Mouse (Mus musculus) MEL (cell line): Measurements from ENCODE around the gene Asphd1. TPM values are rescaled to one million over a fixed set of nuclear protein-coding genes. Genes with fewer than 3 reads are reported as not detected.

Source experiments
- DNase-seq: peaks from one replicate; pipeline ENCODE4 v3.0.0; 2011; ENCODE audit warnings: low read depth, low spot score
- H3K27ac ChIP-seq: 2 replicates; pipeline ENCODE4 v1.5.1; 2012; ENCODE audit warnings: low read depth, mild to moderate bottlenecking, control low read depth, low read length, moderate library complexity; ENCODE audit not compliant: control insufficient read depth
- H3K27me3 ChIP-seq, 2 experiments: fragments of 150-350 bp in 1 of 2; sonication (generic) in 1 of 2; 2 replicates each; pipeline ENCODE4 v1.6.1; 2012; ENCODE audit warnings: low read length in 2 of 2, mild to moderate bottlenecking in 2 of 2, improper control_type of control experiment in 1 of 2, moderate library complexity in 1 of 2; ENCODE audit not compliant: insufficient read depth in 2 of 2, control insufficient read depth in 1 of 2
- H3K36me3 ChIP-seq, 2 experiments: 2 replicates each; pipeline ENCODE4 v1.6.1; 2012 to 2014; ENCODE audit warnings: low read length in 2 of 2, improper control_type of control experiment in 1 of 2, inconsistent platforms in 1 of 2, mild to moderate bottlenecking in 1 of 2; ENCODE audit not compliant: insufficient read depth in 2 of 2, control insufficient read depth in 1 of 2
- H3K4me1 ChIP-seq, 2 experiments: fragments of 150-350 bp in 1 of 2; sonication (generic) in 1 of 2; 2 replicates each; pipeline ENCODE4 v1.6.1; 2012; ENCODE audit warnings: low read length in 2 of 2, improper control_type of control experiment in 1 of 2, mild to moderate bottlenecking in 1 of 2; ENCODE audit not compliant: insufficient read depth in 2 of 2, control insufficient read depth in 1 of 2
- H3K4me3 ChIP-seq, 2 experiments: fragments of 150-350 bp in 1 of 2; sonication (generic) in 1 of 2; 2 replicates each; pipeline ENCODE4 v1.5.1; 2012; ENCODE audit warnings: low read depth in 2 of 2, low read length in 2 of 2, mild to moderate bottlenecking in 2 of 2, moderate library complexity in 2 of 2, control low read depth in 1 of 2, improper control_type of control experiment in 1 of 2; ENCODE audit not compliant: control insufficient read depth in 1 of 2, insufficient read depth in 1 of 2
- H3K79me2 ChIP-seq: 2 replicates; pipeline ENCODE4 v1.6.1; 2012; ENCODE audit warnings: mild to moderate bottlenecking, low read length, moderate library complexity; ENCODE audit not compliant: control insufficient read depth, poor library complexity, insufficient read depth
- H3K9ac ChIP-seq: 2 replicates; pipeline ENCODE4 v1.6.1; 2012; ENCODE audit warnings: low read depth, mild to moderate bottlenecking, control low read depth, low read length, moderate library complexity; ENCODE audit not compliant: control insufficient read depth, poor library complexity, severe bottlenecking
- H3K9me3 ChIP-seq: fragments of 150-350 bp; sonication (generic); replicated peaks from 2 replicates; pipeline ENCODE4 v1.6.1; 2012; ENCODE audit warnings: mild to moderate bottlenecking, low read length, improper control_type of control experiment, moderate library complexity; ENCODE audit not compliant: insufficient read depth
- BHLHE40 ChIP-seq: IDR thresholded peaks from 2 replicates; pipeline ENCODE4 v1.6.1; 2012; ENCODE audit warnings: low read depth, mild to moderate bottlenecking, inconsistent platforms, low read length, improper control_type of control experiment, borderline replicate concordance
- CHD2 ChIP-seq: IDR thresholded peaks from 2 replicates; pipeline ENCODE4 v1.6.1; 2011; ENCODE audit warnings: low read length, improper control_type of control experiment
- CTCF ChIP-seq, 3 experiments: IDR thresholded peaks in 2 of 3; conservative IDR thresholded peaks in 1 of 3; 2 replicates each; pipeline ENCODE4 v1.5.1; 2011 to 2012; ENCODE audit warnings: low read length in 3 of 3, low read depth in 2 of 3, mild to moderate bottlenecking in 2 of 3, improper control_type of control experiment in 1 of 3, inconsistent platforms in 1 of 3, mixed read lengths in 1 of 3, moderate library complexity in 1 of 3; ENCODE audit not compliant: control insufficient read depth in 1 of 3, insufficient read depth in 1 of 3, poor library complexity in 1 of 3, severe bottlenecking in 1 of 3
- E2F4 ChIP-seq: IDR thresholded peaks from 2 replicates; pipeline ENCODE4 v1.6.1; 2011; ENCODE audit warnings: low read depth, low read length, improper control_type of control experiment, borderline replicate concordance
- EP300 ChIP-seq, 2 experiments: IDR thresholded peaks; 2 replicates each; pipeline ENCODE4 v1.6.1; 2011; ENCODE audit warnings: improper control_type of control experiment in 2 of 2, low read length in 2 of 2, low read depth in 1 of 2, mild to moderate bottlenecking in 1 of 2
- ETS1 ChIP-seq: IDR thresholded peaks from 2 replicates; pipeline ENCODE4 v1.6.1; 2012; ENCODE audit warnings: low read depth, mild to moderate bottlenecking, inconsistent platforms, low read length, improper control_type of control experiment, moderate library complexity
- GATA1 ChIP-seq: IDR thresholded peaks from 2 replicates; pipeline ENCODE4 v1.6.1; 2011; ENCODE audit warnings: low read depth, low read length, improper control_type of control experiment
- HCFC1 ChIP-seq: IDR thresholded peaks from 2 replicates; pipeline ENCODE4 v1.6.1; 2012; ENCODE audit warnings: low read depth, mild to moderate bottlenecking, inconsistent platforms, low read length, improper control_type of control experiment, moderate library complexity
- JUND ChIP-seq: IDR thresholded peaks from 2 replicates; pipeline ENCODE4 v1.6.1; 2011; ENCODE audit warnings: low read depth, mild to moderate bottlenecking, improper control_type of control experiment, low read length
- KAT2A ChIP-seq: conservative IDR thresholded peaks from 2 replicates; pipeline ENCODE4 v1.6.1; 2012; ENCODE audit warnings: low read depth, low read length, improper control_type of control experiment, inconsistent platforms
- MAFK ChIP-seq: IDR thresholded peaks from 2 replicates; pipeline ENCODE4 v1.6.1; 2011; ENCODE audit warnings: low read depth, mild to moderate bottlenecking, low read length, improper control_type of control experiment, borderline replicate concordance
- MAX ChIP-seq: IDR thresholded peaks from 2 replicates; pipeline ENCODE4 v1.6.1; 2011; ENCODE audit warnings: low read length, improper control_type of control experiment
- MAZ ChIP-seq: IDR thresholded peaks from 2 replicates; pipeline ENCODE4 v1.6.1; 2012; ENCODE audit warnings: low read depth, mild to moderate bottlenecking, inconsistent platforms, low read length, improper control_type of control experiment
- MXI1 ChIP-seq: IDR thresholded peaks from 2 replicates; pipeline ENCODE4 v1.6.1; 2011; ENCODE audit warnings: mild to moderate bottlenecking, low read depth, low read length, improper control_type of control experiment
- MYB ChIP-seq: IDR thresholded peaks from 2 replicates; pipeline ENCODE4 v1.6.1; 2011; ENCODE audit warnings: mild to moderate bottlenecking, low read depth, low read length, improper control_type of control experiment
- MYC ChIP-seq: IDR thresholded peaks from 2 replicates; pipeline ENCODE4 v1.6.1; 2011; ENCODE audit warnings: low read depth, mild to moderate bottlenecking, low read length, improper control_type of control experiment, moderate library complexity
- POLR2AphosphoS5 ChIP-seq: IDR thresholded peaks from 2 replicates; pipeline ENCODE4 v1.6.1; 2012; ENCODE audit warnings: low read depth, borderline replicate concordance, mild to moderate bottlenecking, inconsistent platforms, low read length, moderate library complexity, mixed read lengths
- RCOR1 ChIP-seq: IDR thresholded peaks from 2 replicates; pipeline ENCODE4 v1.6.1; 2012; ENCODE audit warnings: low read depth, mild to moderate bottlenecking, inconsistent platforms, low read length, improper control_type of control experiment
- SMC3 ChIP-seq: IDR thresholded peaks from 2 replicates; pipeline ENCODE4 v1.6.1; 2011; ENCODE audit warnings: low read depth, low read length, improper control_type of control experiment
- TAL1 ChIP-seq: IDR thresholded peaks from 2 replicates; pipeline ENCODE4 v1.6.1; 2012; ENCODE audit warnings: mild to moderate bottlenecking, inconsistent platforms, low read length, moderate library complexity, mixed read lengths
- USF2 ChIP-seq, 2 experiments: IDR thresholded peaks; 2 replicates each; pipeline ENCODE4 v1.6.1; 2011 to 2012; ENCODE audit warnings: improper control_type of control experiment in 2 of 2, low read length in 2 of 2, borderline replicate concordance in 1 of 2, inconsistent platforms in 1 of 2, low read depth in 1 of 2, mild to moderate bottlenecking in 1 of 2; ENCODE audit not compliant: insufficient read depth in 1 of 2
- ZC3H11A ChIP-seq: IDR thresholded peaks from 2 replicates; pipeline ENCODE4 v1.6.1; 2012; ENCODE audit warnings: low read depth, mild to moderate bottlenecking, inconsistent platforms, low read length, improper control_type of control experiment
- ZMIZ1 ChIP-seq: IDR thresholded peaks from 2 replicates; pipeline ENCODE4 v1.6.1; 2012; ENCODE audit warnings: low read depth, mild to moderate bottlenecking, inconsistent platforms, low read length, improper control_type of control experiment, moderate library complexity
- ZNF384 ChIP-seq: IDR thresholded peaks from 2 replicates; pipeline ENCODE4 v1.6.1; 2012; ENCODE audit warnings: low read depth, mild to moderate bottlenecking, inconsistent platforms, low read length, improper control_type of control experiment
- polyA plus RNA-seq, 2 experiments: library from polyadenylated mRNA; stranded (reverse) in 1 of 2; unstranded in 1 of 2; fragments of >175 nt in 1 of 2; fragments of >200 nt in 1 of 2; gene quantifications; 2 replicates each; pipeline versions ENCODE4 v1.2.1 to v1.2.4; 2012; ENCODE audit warnings: low replicate concordance in 2 of 2, low read depth in 1 of 2; ENCODE audit not compliant: insufficient read length in 2 of 2, insufficient read depth in 1 of 2, missing spikeins in 1 of 2
- total RNA-seq: library from RNA; depleted of rRNA; stranded (reverse); fragments of 300-350 nt; gene quantifications from 2 replicates; pipeline ENCODE4 v1.2.3, GENCODE M21; 2012; rRNA removed

The Asphd1 gene
- total and polyA plus RNA-seq, 3 experiments = 0.15 to 0.74 TPM; not detected in 1

GRCm38 (mm10) chr7:126897390-126898101, 51.8 kb downstream of the Asphd1 start (continued):
- TF ChIP-seq RCOR1 = peak; percentile 70
- peak in 1 of 2 experiments; percentile 52; a peak in 2 of 4 replicates for TF ChIP-seq EP300 (IDR thresholded peaks at IDR 0.05; ENCODE audit: low read depth in 1 of 2, low read length in 2 of 2)
- TF ChIP-seq MAZ = peak; percentile 58; the same call in 1 of the 2 replicates
- no peak for TF ChIP-seq CHD2
- peak; percentile 79 for TF ChIP-seq MXI1
- TF ChIP-seq USF2 (IDR thresholded peaks at IDR 0.05; ENCODE audit: borderline replicate concordance in 1 of 2, insufficient read depth in 1 of 2, low read depth in 1 of 2, low read length in 2 of 2) = no peak
- TF ChIP-seq ZC3H11A = no peak
- TF ChIP-seq MAX = peak; percentile 60; the same call in 1 of the 2 replicates
- no peak for TF ChIP-seq SMC3
- peak; percentile 90 for TF ChIP-seq ETS1
- TF ChIP-seq BHLHE40 = no peak
- TF ChIP-seq TAL1 = no peak
- TF ChIP-seq MAFK = no peak
- TF ChIP-seq JUND = no peak
- TF ChIP-seq GATA1 = no peak
- no peak; the same call in 1 of the 2 replicates for TF ChIP-seq ZNF384
- TF ChIP-seq MYC = peak; percentile 57; the same call in 1 of the 2 replicates
- no peak for TF ChIP-seq CTCF (IDR thresholded peaks at IDR 0.05 in 2 of 3, conservative IDR thresholded peaks at IDR 0.05 in 1 of 3; ENCODE audit: control insufficient read depth in 1 of 3, insufficient read depth in 1 of 3, low read depth in 2 of 3, low read length in 3 of 3, poor library complexity in 1 of 3, severe bottlenecking in 1 of 3)

GRCm38 (mm10) chr7:126896912-126897311, 52.5 kb downstream of the Asphd1 start:
- H3K9me3 ChIP-seq = no peaks in the 10 kb centered on the region
- no peak for TF ChIP-seq RCOR1
- no peak for TF ChIP-seq MYB
- no peak for TF ChIP-seq POLR2AphosphoS5
- no peak for TF ChIP-seq KAT2A
- no peak for TF ChIP-seq E2F4
- no peak for TF ChIP-seq HCFC1
- TF ChIP-seq ZMIZ1 = no peak
- no peak for TF ChIP-seq ETS1
- peaks cover 4 to 12% of the 10 kb centered on the region in 2 experiments; a peak in 3 of 4 replicates for H3K4me1 ChIP-seq
- peak overlapping the region; percentile 72 for H3K9ac ChIP-seq
- peaks cover 4% of the 10 kb centered on the region; the same call in 1 of the 2 replicates for H3K79me2 ChIP-seq
- H3K27me3 ChIP-seq = no peaks in the 10 kb centered on the region
- peaks cover 0 to 5% of the 10 kb centered on the region in 2 experiments; a peak in 2 of 4 replicates for H3K36me3 ChIP-seq
- H3K27ac ChIP-seq = peak overlapping the region; percentile 84
- H3K4me3 ChIP-seq = peak overlapping the region; percentile 64 to 73
- no peak for DNase-seq

Other genes with a start within 250 kb of the Asphd1 start
- gene Coro1a, start 241.8 kb downstream of the Asphd1 start, total RNA-seq = 195 and 279 TPM in 2 replicates
- 100 to 1,000 TPM in 1 of 2 experiments, not detected in 1; 204 TPM for gene Coro1a, start 241.8 kb downstream of the Asphd1 start, polyA plus RNA-seq
- gene Mapk3, start 190.0 kb downstream of the Asphd1 start, total RNA-seq = 5.2 and 7.1 TPM in 2 replicates
- 10 to 100 TPM in 1 of 2 experiments, not detected in 1; 45.1 TPM for gene Mapk3, start 190.0 kb downstream of the Asphd1 start, polyA plus RNA-seq
- 12.6 and 12.7 TPM in 2 replicates for gene Gdpd3, start 183.2 kb downstream of the Asphd1 start, total RNA-seq
- gene Gdpd3, start 183.2 kb downstream of the Asphd1 start, polyA plus RNA-seq = 10 to 100 TPM in 1 of 2 experiments, not detected in 1; 13.0 TPM
- gene Ypel3, start 172.6 kb downstream of the Asphd1 start, total RNA-seq = 2.1 and 2.7 TPM in 2 replicates
- 10 to 100 TPM in 1 of 2 experiments, not detected in 1; 12.6 TPM for gene Ypel3, start 172.6 kb downstream of the Asphd1 start, polyA plus RNA-seq
- gene Tbx6, start 168.1 kb downstream of the Asphd1 start, total RNA-seq = 0.12 and 0.13 TPM in 2 replicates
- under 1 TPM in 1 of 2 experiments, not detected in 1; 0.15 TPM for gene Tbx6, start 168.1 kb downstream of the Asphd1 start, polyA plus RNA-seq
- 255 and 257 TPM in 2 replicates for gene Ppp4c, start 157.1 kb downstream of the Asphd1 start, total RNA-seq
- 100 to 1,000 TPM; 265 to 540 TPM for gene Ppp4c, start 157.1 kb downstream of the Asphd1 start, polyA plus RNA-seq
- 1.7 TPM in 2 replicates for gene Fam57b, start 151.9 kb downstream of the Asphd1 start, total RNA-seq
- gene Fam57b, start 151.9 kb downstream of the Asphd1 start, polyA plus RNA-seq = under 1 TPM in 1 of 2 experiments, not detected in 1; 0.50 TPM
- gene 4930451I11Rik, start 117.9 kb downstream of the Asphd1 start, total RNA-seq = not detected in 2 replicates
- gene 4930451I11Rik, start 117.9 kb downstream of the Asphd1 start, polyA plus RNA-seq = not detected
- 1.6 and 2.3 TPM in 2 replicates for gene Doc2a, start 102.2 kb downstream of the Asphd1 start, total RNA-seq
- gene Doc2a, start 102.2 kb downstream of the Asphd1 start, polyA plus RNA-seq = not detected
- gene Hirip3, start 87.6 kb downstream of the Asphd1 start, total RNA-seq = 44.0 and 55.6 TPM in 2 replicates
- 100 to 1,000 TPM in 1 of 2 experiments, not detected in 1; 137 TPM for gene Hirip3, start 87.6 kb downstream of the Asphd1 start, polyA plus RNA-seq
- 77.1 and 93.0 TPM in 2 replicates for gene Ino80e, start 87.2 kb downstream of the Asphd1 start, total RNA-seq
- gene Ino80e, start 87.2 kb downstream of the Asphd1 start, polyA plus RNA-seq = 100 to 1,000 TPM; 189 to 476 TPM
- gene Taok2, start 64.9 kb downstream of the Asphd1 start, total RNA-seq = 26.2 and 34.2 TPM in 2 replicates
- gene Taok2, start 64.9 kb downstream of the Asphd1 start, polyA plus RNA-seq = 10 to 100 TPM; 29.0 to 52.3 TPM
- gene Tmem219, start 26.7 kb downstream of the Asphd1 start, total RNA-seq = 18.0 and 18.8 TPM in 2 replicates
- gene Tmem219, start 26.7 kb downstream of the Asphd1 start, polyA plus RNA-seq = 10 to 100 TPM in 1 of 2 experiments, not detected in 1; 34.5 TPM
- gene Kctd13, start 20.7 kb downstream of the Asphd1 start, total RNA-seq = 17.7 and 18.1 TPM in 2 replicates
- 10 to 100 TPM in 1 of 2 experiments, not detected in 1; 26.2 TPM for gene Kctd13, start 20.7 kb downstream of the Asphd1 start, polyA plus RNA-seq
- gene Sez6l2, start 981 bp upstream of the Asphd1 start, total RNA-seq = 0.49 and 2.0 TPM in 2 replicates
- 1 to 10 TPM in 1 of 2 experiments, not detected in 1; 6.1 TPM for gene Sez6l2, start 981 bp upstream of the Asphd1 start, polyA plus RNA-seq
- gene Cdipt, start 26.3 kb upstream of the Asphd1 start, total RNA-seq = 72.5 and 98.4 TPM in 2 replicates
- 100 to 1,000 TPM in 1 of 2 experiments, not detected in 1; 151 TPM for gene Cdipt, start 26.3 kb upstream of the Asphd1 start, polyA plus RNA-seq
- 0.35 and 0.49 TPM in 2 replicates for gene Cdiptos, start 26.5 kb upstream of the Asphd1 start, total RNA-seq
- 1 to 10 TPM in 1 of 2 experiments, not detected in 1; 1.8 TPM for gene Cdiptos, start 26.5 kb upstream of the Asphd1 start, polyA plus RNA-seq
- 19.4 and 19.8 TPM in 2 replicates for gene Mvp, start 65.0 kb upstream of the Asphd1 start, total RNA-seq
- 10 to 100 TPM in 1 of 2 experiments, not detected in 1; 20.6 TPM for gene Mvp, start 65.0 kb upstream of the Asphd1 start, polyA plus RNA-seq
- gene Pagr1b, start 66.9 kb upstream of the Asphd1 start, total RNA-seq = 0.39 TPM in 1 of 2 replicates, not detected in the other
- gene Pagr1b, start 66.9 kb upstream of the Asphd1 start, polyA plus RNA-seq = 1 to 10 TPM in 1 of 2 experiments, not detected in 1; 4.5 TPM
- gene Pagr1a, start 67.8 kb upstream of the Asphd1 start, total RNA-seq = 55.4 and 60.2 TPM in 2 replicates
- 10 to 100 TPM in 1 of 2 experiments, not detected in 1; 85.9 TPM for gene Pagr1a, start 67.8 kb upstream of the Asphd1 start, polyA plus RNA-seq
- gene Gm42742, start 71.5 kb upstream of the Asphd1 start, total RNA-seq = 13.8 and 20.5 TPM in 2 replicates
- gene Gm42742, start 71.5 kb upstream of the Asphd1 start, polyA plus RNA-seq = 10 to 100 TPM in 1 of 2 experiments, not detected in 1; 27.2 TPM
- gene Prrt2, start 71.6 kb upstream of the Asphd1 start, total RNA-seq = 0.12 and 0.13 TPM in 2 replicates
- 1 to 10 TPM in 1 of 2 experiments, not detected in 1; 1.4 TPM for gene Prrt2, start 71.6 kb upstream of the Asphd1 start, polyA plus RNA-seq
- gene Maz, start 77.5 kb upstream of the Asphd1 start, total RNA-seq = 231 and 234 TPM in 2 replicates
- gene Maz, start 77.5 kb upstream of the Asphd1 start, polyA plus RNA-seq = 100 to 1,000 TPM in 1 of 2 experiments, not detected in 1; 540 TPM
- gene Kif22, start 92.9 kb upstream of the Asphd1 start, total RNA-seq = 57.7 and 75.7 TPM in 2 replicates
- gene Kif22, start 92.9 kb upstream of the Asphd1 start, polyA plus RNA-seq = 100 to 1,000 TPM; 119 to 298 TPM
- gene Zg16, start 137.7 kb upstream of the Asphd1 start, total RNA-seq = 57.1 and 89.3 TPM in 2 replicates
- 10 to 100 TPM in 1 of 2 experiments, not detected in 1; 50.4 TPM for gene Zg16, start 137.7 kb upstream of the Asphd1 start, polyA plus RNA-seq
- 51.1 and 54.9 TPM in 2 replicates for gene AI467606, start 141.8 kb upstream of the Asphd1 start, total RNA-seq
- gene AI467606, start 141.8 kb upstream of the Asphd1 start, polyA plus RNA-seq = 100 to 1,000 TPM in 1 of 2 experiments, 10 to 100 TPM in 1; 79.4 to 101 TPM
- gene Qprt, start 172.6 kb upstream of the Asphd1 start, total RNA-seq = 2.5 and 2.7 TPM in 2 replicates
- 1 to 10 TPM in 1 of 2 experiments, not detected in 1; 3.7 TPM for gene Qprt, start 172.6 kb upstream of the Asphd1 start, polyA plus RNA-seq
- 169 and 182 TPM in 2 replicates for gene Spn, start 188.2 kb upstream of the Asphd1 start, total RNA-seq
- 100 to 1,000 TPM; 135 to 184 TPM for gene Spn, start 188.2 kb upstream of the Asphd1 start, polyA plus RNA-seq
- gene Cd2bp2, start 246.5 kb upstream of the Asphd1 start, total RNA-seq = 55.6 and 64.8 TPM in 2 replicates
- gene Cd2bp2, start 246.5 kb upstream of the Asphd1 start, polyA plus RNA-seq = 10 to 100 TPM in 1 of 2 experiments, not detected in 1; 56.7 TPM